Mouse (Mus musculus): ENCODE results near the gene Zfp367. TPM values are rescaled to one million over a fixed set of nuclear protein-coding genes. Genes with fewer than 3 reads are reported as not detected.

Gene Zfp367
- polyA plus RNA-seq, 1 experiment from 2014 or later = 7.6 TPM

DNA sequence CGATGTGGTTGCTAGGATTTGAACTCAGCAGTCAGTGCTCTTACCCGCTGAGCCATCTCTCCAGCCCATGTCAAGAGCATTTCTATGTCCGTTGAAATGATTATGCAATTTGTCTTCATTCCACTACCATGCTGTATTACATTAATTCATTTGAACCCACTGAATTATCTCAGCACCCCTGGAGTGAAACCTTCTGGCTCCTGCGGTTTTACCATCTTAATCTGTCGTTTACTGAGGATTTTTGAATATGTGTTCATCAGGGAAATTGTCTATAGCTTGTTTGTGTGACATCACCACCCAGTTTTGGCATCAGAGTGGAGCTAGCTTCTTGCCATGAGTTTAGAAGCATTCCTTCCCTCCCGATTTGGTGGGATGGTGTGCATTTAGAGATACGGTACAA, 62.0 kb downstream of the Zfp367 start:
- no peak overlapping the region for H3K4me3 ChIP-seq (ENCODE audit: low read depth, low read length)
- DNase-seq (ENCODE audit: low spot score) (no peak), ATAC-seq (no peak)
- H3K36me3 ChIP-seq (ENCODE audit: insufficient read depth, low read length) = no peaks in the 10 kb centered on the region
- H3K27me3 ChIP-seq (replicated peaks; ENCODE audit: insufficient read depth, low read length) = no peaks in the 10 kb centered on the region
- 71% methylated on average over 7 of the region's 7 CpGs for WGBS
- no peaks in the 10 kb centered on the region for H3K9me3 ChIP-seq (ENCODE audit: low read length)
- TF ChIP-seq EP300 (IDR thresholded peaks at IDR 0.05) = no peak
- TF ChIP-seq CTCF (IDR thresholded peaks at IDR 0.05) = no peak
- H3K27ac ChIP-seq (ENCODE audit: low read length) = no peak overlapping the region
- H3K4me1 ChIP-seq (ENCODE audit: insufficient read depth, low read depth, low read length) = no peaks in the 10 kb centered on the region
- H3K9ac ChIP-seq (replicated peaks; ENCODE audit: low read depth) = no peak overlapping the region
- H3K4me2 ChIP-seq (replicated peaks; ENCODE audit: low read depth, low read length) = no peak overlapping the region

DNA sequence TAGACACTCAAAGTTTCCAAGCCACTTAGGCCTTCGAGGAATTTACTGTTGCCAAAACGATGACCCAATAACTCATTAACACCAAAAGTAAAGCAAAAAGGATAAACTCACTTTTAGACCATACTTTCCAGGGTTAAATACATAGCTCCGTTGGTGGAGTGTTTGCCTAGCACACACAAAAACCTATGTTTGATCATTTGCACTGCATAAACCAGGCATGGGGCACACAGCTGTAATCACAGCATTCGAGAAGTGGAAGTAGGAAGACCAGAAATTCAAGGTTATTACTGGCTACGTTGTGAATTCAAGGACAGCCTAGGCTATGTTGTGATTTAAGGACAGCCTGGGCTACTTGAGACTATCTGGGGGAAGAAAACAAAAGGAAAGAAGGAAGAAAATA, 62.7 kb downstream of the Zfp367 start:
- peak; percentile 48; the same call in 1 of the 2 replicates for ATAC-seq

DNA sequence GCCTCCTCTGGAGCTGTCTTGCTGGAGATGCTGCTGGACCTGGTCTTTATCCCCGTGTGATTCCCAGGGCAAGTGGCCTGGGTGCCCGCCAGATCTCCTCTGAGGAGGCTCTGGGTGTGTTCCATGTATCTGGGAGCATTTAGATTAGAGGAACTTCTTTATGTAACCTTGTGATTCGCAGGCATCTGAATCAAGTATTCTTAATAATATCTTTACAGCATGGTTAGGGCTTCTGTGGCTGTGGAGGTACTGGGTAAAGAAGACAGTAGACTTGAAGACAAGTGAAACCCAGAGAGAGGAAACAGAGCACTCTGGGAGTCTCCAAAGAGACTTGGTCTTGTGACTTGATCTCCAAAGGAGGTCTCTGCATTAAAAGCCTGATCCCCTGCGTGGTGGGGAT, 63.9 kb downstream of the Zfp367 start, which contains the start of gene Hsd17b3:
Hsd17b3 (minus strand) TSS at position 101 of the 400 bp plus-strand sequence.
- Histone ChIP-seq H3K9me3 (ENCODE audit: low read length) (no peaks in the 10 kb centered on the region), H3K27ac (ENCODE audit: low read length) (no peak within 1 kb of the TSS), H3K4me3 (ENCODE audit: low read depth, low read length) (no peak within 1 kb of the TSS), H3K4me2 (replicated peaks; ENCODE audit: low read depth, low read length) (no peak within 1 kb of the TSS), H3K4me1 (ENCODE audit: insufficient read depth, low read depth, low read length) (no peaks in the 10 kb centered on the region), H3K9ac (replicated peaks; ENCODE audit: low read depth) (no peak within 1 kb of the TSS), H3K36me3 (ENCODE audit: insufficient read depth, low read length) (no peaks in the 10 kb centered on the region), H3K27me3 (replicated peaks; ENCODE audit: insufficient read depth, low read length) (no peaks in the 10 kb centered on the region)
- ATAC-seq (no peak), DNase-seq (ENCODE audit: low spot score) (no peak)
- no peak for TF ChIP-seq CTCF (IDR thresholded peaks at IDR 0.05)
- TF ChIP-seq EP300 (IDR thresholded peaks at IDR 0.05) = no peak
- 71% methylated on average over 4 of the region's 4 CpGs for WGBS

More for the DNA sequence above, 62.7 kb downstream of the Zfp367 start:
- Histone ChIP-seq H3K4me3 (ENCODE audit: low read depth, low read length) (no peak overlapping the region), H3K27me3 (replicated peaks; ENCODE audit: insufficient read depth, low read length) (no peaks in the 10 kb centered on the region), H3K4me1 (ENCODE audit: insufficient read depth, low read depth, low read length) (no peaks in the 10 kb centered on the region), H3K27ac (ENCODE audit: low read length) (no peak overlapping the region), H3K36me3 (ENCODE audit: insufficient read depth, low read length) (no peaks in the 10 kb centered on the region), H3K9ac (replicated peaks; ENCODE audit: low read depth) (no peak overlapping the region), H3K4me2 (replicated peaks; ENCODE audit: low read depth, low read length) (no peak overlapping the region), H3K9me3 (ENCODE audit: low read length) (no peaks in the 10 kb centered on the region)
- TF ChIP-seq EP300 (IDR thresholded peaks at IDR 0.05) (no peak), CTCF (IDR thresholded peaks at IDR 0.05) (no peak)
- 46% methylated on average over 5 of the region's 5 CpGs for WGBS
- peak; percentile 45 for DNase-seq (ENCODE audit: low spot score)

DNA sequence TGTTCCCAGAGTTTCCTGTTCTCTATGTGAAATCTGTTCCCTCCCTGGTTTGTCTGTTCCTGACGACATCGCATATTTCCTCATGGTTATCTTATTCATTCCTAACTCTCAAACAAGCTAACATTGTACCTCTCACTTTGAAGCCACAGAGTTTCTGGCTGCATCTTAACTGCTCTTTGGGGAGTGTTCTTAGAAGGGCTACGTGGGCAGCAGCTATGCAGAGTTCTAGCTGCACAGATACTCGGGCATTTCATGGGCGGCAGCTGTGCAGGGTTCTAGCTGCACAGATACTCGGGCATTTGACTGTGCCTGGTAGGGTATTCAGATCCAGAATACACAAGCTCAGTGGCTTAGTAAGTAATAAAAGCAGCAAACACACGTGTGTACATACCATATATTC, 64.9 kb downstream of the Zfp367 start:
- DNase-seq (ENCODE audit: low spot score) = no peak
- WGBS = 48% methylated on average over 7 of the region's 7 CpGs
- no peaks in the 10 kb centered on the region for H3K9me3 ChIP-seq (ENCODE audit: low read length)
- H3K36me3 ChIP-seq (ENCODE audit: insufficient read depth, low read length) = no peaks in the 10 kb centered on the region
- H3K9ac ChIP-seq (replicated peaks; ENCODE audit: low read depth) = no peak overlapping the region
- no peaks in the 10 kb centered on the region for H3K4me1 ChIP-seq (ENCODE audit: insufficient read depth, low read depth, low read length)
- no peak overlapping the region for H3K4me2 ChIP-seq (replicated peaks; ENCODE audit: low read depth, low read length)
- no peak for ATAC-seq
- TF ChIP-seq CTCF (IDR thresholded peaks at IDR 0.05) = no peak
- no peak for TF ChIP-seq EP300 (IDR thresholded peaks at IDR 0.05)
- no peak overlapping the region for H3K27ac ChIP-seq (ENCODE audit: low read length)
- H3K4me3 ChIP-seq (ENCODE audit: low read depth, low read length) = no peak overlapping the region
- H3K27me3 ChIP-seq (replicated peaks; ENCODE audit: insufficient read depth, low read length) = no peaks in the 10 kb centered on the region

DNA sequence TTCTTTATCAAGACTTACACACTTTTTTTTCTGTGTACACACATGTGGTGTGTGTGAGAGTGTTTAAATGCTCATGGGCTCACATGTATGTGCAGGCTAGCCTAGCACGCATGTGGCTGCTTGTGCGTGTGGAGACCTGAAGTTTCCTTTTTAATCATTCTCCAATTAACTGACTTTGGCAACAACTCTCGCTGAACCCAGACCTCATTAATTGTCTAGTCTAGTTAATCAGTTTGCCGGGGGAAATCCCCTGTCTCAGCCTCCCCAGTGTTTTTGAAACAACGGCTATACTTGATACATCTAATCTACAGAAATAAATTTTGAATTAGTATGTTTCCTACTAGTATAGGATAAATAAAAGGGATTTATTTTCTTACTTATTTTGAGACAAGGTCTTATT, 67.0 kb downstream of the Zfp367 start:
- H3K4me3 ChIP-seq (ENCODE audit: low read depth, low read length) = no peak overlapping the region
- no peaks in the 10 kb centered on the region for H3K36me3 ChIP-seq (ENCODE audit: insufficient read depth, low read length)
- no peak overlapping the region for H3K9ac ChIP-seq (replicated peaks; ENCODE audit: low read depth)
- 81% methylated on average over 5 of the region's 5 CpGs for WGBS
- H3K27me3 ChIP-seq (replicated peaks; ENCODE audit: insufficient read depth, low read length) = no peaks in the 10 kb centered on the region
- H3K27ac ChIP-seq (ENCODE audit: low read length) = no peak overlapping the region
- H3K9me3 ChIP-seq (ENCODE audit: low read length) = no peaks in the 10 kb centered on the region
- DNase-seq (ENCODE audit: low spot score) (no peak), ATAC-seq (no peak)
- no peak overlapping the region for H3K4me2 ChIP-seq (replicated peaks; ENCODE audit: low read depth, low read length)
- H3K4me1 ChIP-seq (ENCODE audit: insufficient read depth, low read depth, low read length) = no peaks in the 10 kb centered on the region
- TF ChIP-seq EP300 (IDR thresholded peaks at IDR 0.05) (no peak), CTCF (IDR thresholded peaks at IDR 0.05) (no peak)

DNA sequence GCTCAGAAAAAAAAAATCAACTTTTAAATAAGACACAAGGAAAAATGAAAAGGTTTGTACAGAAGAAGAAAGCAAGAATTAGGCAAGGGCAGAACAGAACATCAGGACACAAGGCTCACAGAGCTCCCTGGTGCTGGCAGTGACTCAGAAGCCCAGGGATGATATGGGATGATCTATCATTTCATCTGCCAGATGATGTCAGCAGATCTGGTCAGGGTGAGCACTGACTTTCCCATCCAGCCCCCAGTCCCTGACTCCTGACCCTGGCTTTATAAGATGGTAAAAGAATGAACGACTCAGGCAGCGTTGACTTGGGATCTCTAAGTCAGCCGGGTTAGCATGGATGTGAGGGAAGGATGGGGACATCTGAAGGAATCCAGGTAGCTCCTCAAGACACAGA, 69.7 kb downstream of the Zfp367 start:
- H3K4me3 ChIP-seq (ENCODE audit: low read depth, low read length) = no peak overlapping the region
- no peak for TF ChIP-seq EP300 (IDR thresholded peaks at IDR 0.05)
- no peak for TF ChIP-seq CTCF (IDR thresholded peaks at IDR 0.05)
- 78% methylated on average over 3 of the region's 3 CpGs for WGBS
- H3K4me2 ChIP-seq (replicated peaks; ENCODE audit: low read depth, low read length) = no peak overlapping the region
- ATAC-seq (no peak), DNase-seq (ENCODE audit: low spot score) (no peak)
- H3K9ac ChIP-seq (replicated peaks; ENCODE audit: low read depth) = no peak overlapping the region
- H3K27ac ChIP-seq (ENCODE audit: low read length) = no peak overlapping the region
- H3K9me3 ChIP-seq (ENCODE audit: low read length) = no peaks in the 10 kb centered on the region
- no peaks in the 10 kb centered on the region for H3K36me3 ChIP-seq (ENCODE audit: insufficient read depth, low read length)
- H3K27me3 ChIP-seq (replicated peaks; ENCODE audit: insufficient read depth, low read length) = no peaks in the 10 kb centered on the region
- H3K4me1 ChIP-seq (ENCODE audit: insufficient read depth, low read depth, low read length) = no peaks in the 10 kb centered on the region

Other genes with a start within 250 kb of the Zfp367 start
- gene Hsd17b3, start 64.0 kb downstream of the Zfp367 start, polyA plus RNA-seq (2015; fragmentation: Nextera tagmentation; extraction: Ambion mirVana) = not detected in 2 replicates
- 8.0 and 9.0 TPM in 2 replicates for gene Slc35d2, start 23.8 kb downstream of the Zfp367 start, polyA plus RNA-seq (2015; fragmentation: Nextera tagmentation; extraction: Ambion mirVana)
- gene Habp4, start 8.6 kb upstream of the Zfp367 start, polyA plus RNA-seq (2015; fragmentation: Nextera tagmentation; extraction: Ambion mirVana) = 16.6 and 18.8 TPM in 2 replicates
- 4.7 and 5.3 TPM in 2 replicates for gene Cdc14b, start 122.1 kb upstream of the Zfp367 start, polyA plus RNA-seq (2015; fragmentation: Nextera tagmentation; extraction: Ambion mirVana)
- gene Aaed1, start 159.5 kb upstream of the Zfp367 start, polyA plus RNA-seq (2015; fragmentation: Nextera tagmentation; extraction: Ambion mirVana) = 89.2 and 94.2 TPM in 2 replicates
- 251 and 269 TPM in 2 replicates for gene Ctsl, start 217.7 kb upstream of the Zfp367 start, polyA plus RNA-seq (2015; fragmentation: Nextera tagmentation; extraction: Ambion mirVana)